Mouse (Mus musculus) urinary bladder, adult 2 months (tissue): ENCODE data around the gene Klf7. TPM values are rescaled to one million over a fixed set of nuclear protein-coding genes. Genes with fewer than 3 reads are reported as not detected.

Source experiments
- DNase-seq: peaks from one replicate; pipeline ENCODE4 v3.0.0; 2022; ENCODE audit warnings: low spot score
- polyA plus RNA-seq: library from polyadenylated mRNA; depleted of rRNA; stranded (reverse); fragments of >200 nt; gene quantifications from 2 replicates; pipeline ENCODE4 v1.2.3, GENCODE M21; 2012

The Klf7 gene
- polyA plus RNA-seq, 1 experiment: 16.0 TPM

GRCm38 (mm10) chr1:64105181-64105646, 16.9 kb downstream of the Klf7 start:
- DNase-seq: no peak

DNA sequence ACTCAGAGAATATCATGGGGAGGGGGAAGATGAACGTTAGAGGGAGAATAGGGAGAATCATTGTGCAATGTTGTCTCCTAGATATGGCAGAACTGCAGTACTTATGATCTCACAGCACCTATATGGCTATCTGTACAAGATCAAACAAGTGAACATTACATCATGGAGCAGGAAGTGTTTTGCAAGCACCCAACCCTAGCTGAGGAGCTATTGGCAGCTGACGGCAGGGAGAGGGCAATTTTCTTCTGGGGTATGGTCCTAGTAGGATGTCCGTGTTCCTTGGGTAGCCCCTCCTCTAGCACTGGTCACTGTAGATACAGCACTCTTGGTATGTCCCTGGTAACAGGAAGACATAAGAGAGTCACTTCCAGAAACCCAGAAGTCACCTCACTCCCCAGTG, 17.4 kb downstream of the Klf7 start:
- no peak for DNase-seq

GRCm38 (mm10) chr1:64101331-64101730, 20.8 kb downstream of the Klf7 start:
- DNase-seq: no peak

- DNase-seq: no peak
These were observed 23.3 kb downstream of the Klf7 start for GRCm38 (mm10) chr1:64098800-64099199.

- no peak for DNase-seq
These were observed 24.3 kb downstream of the Klf7 start for GRCm38 (mm10) chr1:64097640-64098287.

GRCm38 (mm10) chr1:64093018-64093417, 29.1 kb downstream of the Klf7 start:
- DNase-seq: no peak

- no peak for DNase-seq
These were observed 30.5 kb downstream of the Klf7 start for GRCm38 (mm10) chr1:64091591-64091990.

GRCm38 (mm10) chr1:64090566-64090965, 31.5 kb downstream of the Klf7 start:
- DNase-seq: no peak

GRCm38 (mm10) chr1:64089691-64090090, 32.4 kb downstream of the Klf7 start:
- no peak for DNase-seq

GRCm38 (mm10) chr1:64088604-64089320, 33.3 kb downstream of the Klf7 start:
- no peak for DNase-seq

GRCm38 (mm10) chr1:64087657-64088603, 34.2 kb downstream of the Klf7 start:
- no peak for DNase-seq

DNA sequence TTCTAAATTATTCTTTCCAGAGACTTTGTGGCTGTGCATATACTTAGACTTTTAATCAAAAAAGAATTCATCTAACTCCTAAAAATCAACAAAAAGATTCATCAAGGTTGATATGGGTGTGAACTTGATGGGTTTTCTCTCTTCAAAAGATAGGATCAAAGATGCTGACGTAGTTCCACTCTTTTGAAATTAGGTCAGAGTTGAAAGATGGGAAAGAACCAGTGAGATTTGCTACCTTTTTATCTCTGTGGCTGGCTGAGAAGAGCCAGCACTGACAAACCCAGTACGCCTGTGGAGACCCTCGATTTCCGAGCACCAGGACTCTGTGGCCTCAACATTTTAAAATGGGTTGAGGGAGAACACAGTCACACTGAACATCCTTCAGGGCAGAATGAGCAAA, 36.2 kb downstream of the Klf7 start:
- no peak for DNase-seq

GRCm38 (mm10) chr1:64085361-64085760, 36.7 kb downstream of the Klf7 start:
- DNase-seq: no peak

GRCm38 (mm10) chr1:64084706-64085105, 37.4 kb downstream of the Klf7 start:
- no peak for DNase-seq

DNA sequence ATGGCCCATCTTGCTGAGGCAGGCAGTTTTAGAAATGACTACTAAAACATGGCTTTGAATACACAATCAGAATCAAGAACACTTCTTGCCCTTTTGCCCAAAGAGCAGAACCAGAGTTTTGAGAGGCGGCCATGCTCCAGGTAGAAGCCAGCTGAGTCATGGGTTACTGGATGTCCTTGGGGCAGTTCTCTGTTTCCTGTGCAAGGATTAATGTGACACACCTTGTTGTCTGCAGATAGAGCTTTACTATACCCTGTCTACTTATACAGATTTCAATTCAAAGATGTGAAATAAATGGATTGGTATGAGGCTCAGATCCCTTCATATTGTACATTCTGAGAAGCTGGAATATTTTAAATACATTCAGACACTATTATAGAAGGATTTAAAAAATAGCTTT, 40.3 kb downstream of the Klf7 start:
- DNase-seq: no peak

- DNase-seq: no peak
These were observed 40.9 kb downstream of the Klf7 start for GRCm38 (mm10) chr1:64081217-64081616.

- no peak for DNase-seq
These were observed 41.8 kb downstream of the Klf7 start for GRCm38 (mm10) chr1:64080263-64080662.

GRCm38 (mm10) chr1:64078747-64079211, 43.3 kb downstream of the Klf7 start:
- no peak for DNase-seq

DNA sequence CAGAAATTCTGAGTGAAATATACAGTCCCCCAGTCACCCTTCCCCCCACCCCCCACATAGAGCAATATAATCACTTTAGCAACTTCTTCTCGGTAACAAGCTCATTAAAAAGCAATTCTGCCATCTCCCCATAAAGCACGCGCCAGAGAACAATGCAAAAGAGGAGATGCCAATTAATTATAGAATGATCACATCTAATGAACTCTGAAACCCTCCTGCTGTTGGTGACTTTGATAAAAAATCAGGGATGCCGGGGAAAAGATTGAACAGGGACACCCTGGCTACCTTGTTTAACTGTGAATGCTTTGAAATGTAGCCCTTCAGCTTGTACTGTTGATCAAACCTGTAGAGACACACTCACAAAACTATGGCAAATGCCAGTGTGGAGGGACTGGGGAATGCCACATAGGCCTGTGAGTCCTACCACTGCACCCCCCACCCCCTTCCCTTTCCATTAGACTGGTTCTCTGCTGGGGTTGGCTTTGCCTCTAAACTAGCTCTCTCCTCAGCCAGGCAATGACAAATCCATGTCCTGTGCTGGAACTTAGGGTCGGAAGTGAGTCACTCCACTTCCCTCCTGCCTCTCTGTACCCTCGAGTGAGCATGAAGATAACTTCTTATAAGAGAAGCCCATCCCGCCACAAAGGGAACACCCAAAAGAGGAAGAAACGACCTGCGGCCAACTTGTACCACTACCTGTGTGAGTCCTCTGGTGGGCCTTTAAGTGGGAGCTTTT, 43.9 kb downstream of the Klf7 start:
- no peak for DNase-seq

GRCm38 (mm10) chr1:64074051-64074450, 48.0 kb downstream of the Klf7 start:
- no peak for DNase-seq

DNA sequence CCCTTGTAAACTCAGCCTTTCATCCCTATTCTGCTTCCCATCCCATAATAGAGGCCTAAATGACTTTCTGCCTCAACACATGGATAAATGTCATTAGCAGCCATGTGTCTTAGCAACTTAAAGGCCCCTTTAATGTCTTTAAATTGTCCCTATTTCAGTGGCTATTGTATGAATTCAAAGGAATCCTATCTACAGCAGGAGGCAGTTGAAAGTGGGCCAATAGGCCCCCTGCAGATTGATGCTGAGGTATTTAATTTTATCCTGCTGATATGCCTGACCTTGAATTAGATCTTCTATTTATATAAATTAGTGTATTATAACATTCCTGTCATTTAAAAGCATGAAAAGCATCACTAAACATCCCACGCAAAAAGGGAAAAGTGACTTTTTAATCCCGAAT, 51.1 kb downstream of the Klf7 start:
- DNase-seq: no peak
